Mouse (Mus musculus): ENCODE data around the gene Pard3. TPM values are rescaled to one million over a fixed set of nuclear protein-coding genes. Genes with fewer than 3 reads are reported as not detected.

The Pard3 gene
- 38.1 and 38.3 TPM in 2 replicates for polyA plus RNA-seq (2015; fragmentation: Nextera tagmentation; extraction: Ambion mirVana)

- WGBS: under 1% methylated on average over 97 of the region's 98 CpGs
- peak; percentile 93 for ATAC-seq (ENCODE audit: insufficient number of reproducible peaks, low FRiP score, low TSS enrichment, low read depth)
- peak within 1 kb of the TSS; percentile 67 for H3K4me2 ChIP-seq (replicated peaks)
These were observed at the start of gene Pard3 for GRCm38 (mm10) chr8:127063551-127064360. Gene Pard3, plus strand, starts transcription at chr8:127063893.

GRCm38 (mm10) chr8:127021830-127022229 is 41.9 kb upstream of the Pard3 start:
- no peaks in the 10 kb centered on the region for H3K9me3 ChIP-seq (replicated peaks)
- H3K27ac ChIP-seq (replicated peaks): no peak overlapping the region
- H3K4me1 ChIP-seq: no peaks in the 10 kb centered on the region; the same call in 1 of the 2 replicates
- no peak for ATAC-seq (ENCODE audit: insufficient number of reproducible peaks, low FRiP score, low TSS enrichment, low read depth)
- H3K4me3 ChIP-seq (replicated peaks): no peak overlapping the region
- H3K9ac ChIP-seq: no peak overlapping the region
- no peak overlapping the region for H3K4me2 ChIP-seq (replicated peaks)
- 86% methylated on average over 1 of the region's 1 CpGs for WGBS
- H3K36me3 ChIP-seq: no peaks in the 10 kb centered on the region
- H3K27me3 ChIP-seq: no peaks in the 10 kb centered on the region

More at GRCm38 (mm10) chr8:127063551-127064360, at the start of gene Pard3:
- peak within 1 kb of the TSS; percentile 87 for H3K9ac ChIP-seq
- peak within 1 kb of the TSS; percentile 84 for H3K4me3 ChIP-seq (replicated peaks)
- H3K27me3 ChIP-seq: no peaks in the 10 kb centered on the region
- H3K4me1 ChIP-seq: peaks cover 46% of the 10 kb centered on the region
- no peaks in the 10 kb centered on the region for H3K36me3 ChIP-seq
- no peaks in the 10 kb centered on the region for H3K9me3 ChIP-seq (replicated peaks)
- peak within 1 kb of the TSS; percentile 97 for H3K27ac ChIP-seq (replicated peaks)

- peak; percentile 70 for ATAC-seq (ENCODE audit: insufficient number of reproducible peaks, low FRiP score, low TSS enrichment, low read depth)
- WGBS: 28% methylated on average over 11 of the region's 11 CpGs
These were observed 38.4 kb upstream of the Pard3 start for GRCm38 (mm10) chr8:127025256-127025717.

DNA sequence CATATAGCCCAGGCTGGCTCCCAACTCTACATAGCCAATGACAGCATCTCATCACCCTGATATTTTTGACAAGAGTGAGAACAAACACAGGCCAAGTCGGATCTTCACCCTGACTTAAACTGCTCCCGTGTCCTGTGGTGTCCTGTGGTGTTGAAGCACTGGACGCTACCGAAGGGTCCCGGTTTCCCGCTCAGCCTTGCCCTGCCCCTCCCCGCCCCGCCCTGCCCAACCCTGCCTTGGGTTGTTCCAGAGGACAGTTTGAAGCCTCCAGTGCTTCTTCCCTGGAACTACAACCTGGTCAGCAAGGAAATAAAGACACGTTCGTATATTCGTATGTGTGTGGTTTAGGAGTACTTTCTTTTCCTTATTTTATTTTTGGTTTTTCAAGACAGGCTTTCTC is 37.9 kb upstream of the Pard3 start:
- 45% methylated on average over 11 of the region's 11 CpGs for WGBS
- no peaks in the 10 kb centered on the region; the same call in 1 of the 2 replicates for H3K4me1 ChIP-seq
- no peaks in the 10 kb centered on the region for H3K27me3 ChIP-seq
- no peak overlapping the region for H3K4me3 ChIP-seq (replicated peaks)
- no peaks in the 10 kb centered on the region; the same call in 1 of the 2 replicates for H3K9me3 ChIP-seq (replicated peaks)
- H3K4me2 ChIP-seq (replicated peaks): peak overlapping the region; percentile 25
- H3K36me3 ChIP-seq: no peaks in the 10 kb centered on the region
- H3K9ac ChIP-seq: no peak overlapping the region
- H3K27ac ChIP-seq (replicated peaks): peak overlapping the region; percentile 78
- ATAC-seq (ENCODE audit: insufficient number of reproducible peaks, low FRiP score, low TSS enrichment, low read depth): no peak

More at GRCm38 (mm10) chr8:127025256-127025717, 38.4 kb upstream of the Pard3 start:
- H3K27ac ChIP-seq (replicated peaks): peak overlapping the region; percentile 78
- no peak overlapping the region for H3K4me3 ChIP-seq (replicated peaks)
- no peaks in the 10 kb centered on the region; the same call in 1 of the 2 replicates for H3K9me3 ChIP-seq (replicated peaks)
- no peaks in the 10 kb centered on the region; the same call in 1 of the 2 replicates for H3K4me1 ChIP-seq
- no peaks in the 10 kb centered on the region for H3K27me3 ChIP-seq
- H3K4me2 ChIP-seq (replicated peaks): peak overlapping the region; percentile 25
- no peaks in the 10 kb centered on the region for H3K36me3 ChIP-seq
- no peak overlapping the region for H3K9ac ChIP-seq

GRCm38 (mm10) chr8:127031476-127031875 is 32.2 kb upstream of the Pard3 start:
- Histone ChIP-seq H3K9me3 (replicated peaks) (no peaks in the 10 kb centered on the region; the same call in 1 of the 2 replicates), H3K4me1 (no peaks in the 10 kb centered on the region), H3K36me3 (no peaks in the 10 kb centered on the region), H3K27me3 (no peaks in the 10 kb centered on the region), H3K4me3 (replicated peaks) (no peak overlapping the region), H3K4me2 (replicated peaks) (no peak overlapping the region), H3K27ac (replicated peaks) (no peak overlapping the region), H3K9ac (no peak overlapping the region)
- WGBS: 72% methylated on average over 5 of the region's 5 CpGs
- ATAC-seq (ENCODE audit: insufficient number of reproducible peaks, low FRiP score, low TSS enrichment, low read depth): no peak

GRCm38 (mm10) chr8:127038928-127039327 is 24.8 kb upstream of the Pard3 start:
- no peak for ATAC-seq (ENCODE audit: insufficient number of reproducible peaks, low FRiP score, low TSS enrichment, low read depth)

DNA sequence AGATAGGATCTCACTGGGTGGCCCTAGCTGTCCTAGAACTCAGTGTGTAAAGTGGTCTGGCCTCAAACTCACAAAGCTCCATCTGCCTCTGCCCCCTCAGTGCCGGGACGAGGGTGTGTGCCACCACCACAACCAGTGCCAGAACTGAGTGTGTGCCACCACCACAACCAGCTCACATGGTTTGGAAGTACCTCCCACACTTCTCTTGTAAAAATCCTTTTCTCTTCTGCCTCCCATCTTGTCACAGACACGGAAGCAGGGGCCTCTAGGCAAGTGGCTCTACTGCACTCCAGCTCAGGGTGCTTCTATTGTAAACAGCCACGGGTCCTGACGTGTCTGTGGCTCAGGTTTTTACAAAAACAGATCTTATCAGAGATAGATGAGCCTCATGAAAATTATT is 13.7 kb upstream of the Pard3 start:
- 54% methylated on average over 5 of the region's 5 CpGs for WGBS
- Histone ChIP-seq H3K4me3 (replicated peaks) (no peak overlapping the region), H3K9ac (no peak overlapping the region), H3K4me1 (no peaks in the 10 kb centered on the region), H3K27me3 (no peaks in the 10 kb centered on the region), H3K36me3 (no peaks in the 10 kb centered on the region), H3K9me3 (replicated peaks) (no peaks in the 10 kb centered on the region), H3K4me2 (replicated peaks) (no peak overlapping the region), H3K27ac (replicated peaks) (no peak overlapping the region)
- ATAC-seq (ENCODE audit: insufficient number of reproducible peaks, low FRiP score, low TSS enrichment, low read depth): no peak

More at GRCm38 (mm10) chr8:127038928-127039327, 24.8 kb upstream of the Pard3 start:
- Histone ChIP-seq H3K4me2 (replicated peaks) (no peak overlapping the region), H3K4me1 (0 out of 2 replicates have a peak, but pooled peaks cover 4% of the 10 kb centered on the region), H3K9ac (no peak overlapping the region), H3K27me3 (no peaks in the 10 kb centered on the region), H3K27ac (replicated peaks) (no peak overlapping the region), H3K4me3 (replicated peaks) (no peak overlapping the region), H3K36me3 (no peaks in the 10 kb centered on the region), H3K9me3 (replicated peaks) (no peaks in the 10 kb centered on the region)
- WGBS: 52% methylated on average over 4 of the region's 4 CpGs

DNA sequence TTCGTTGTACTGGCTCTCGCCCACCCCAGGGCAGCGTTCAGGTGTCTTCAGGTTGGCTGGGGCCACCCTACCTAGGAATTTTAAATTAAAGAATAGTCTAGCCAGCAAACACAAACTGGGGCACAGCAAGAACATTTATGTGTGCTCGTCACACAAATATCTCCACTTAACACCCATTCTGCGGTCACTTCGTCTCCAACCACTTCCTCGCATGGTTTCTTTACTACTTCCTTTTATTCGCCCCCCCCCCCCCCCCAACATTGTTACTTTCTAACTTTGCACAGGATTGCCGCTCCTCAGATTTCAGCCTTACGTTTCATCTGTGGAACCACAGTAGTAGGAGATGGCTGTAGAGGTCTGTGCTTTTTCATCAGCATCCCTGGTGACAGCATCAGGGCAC is 11.6 kb upstream of the Pard3 start:
- no peaks in the 10 kb centered on the region for H3K27me3 ChIP-seq
- WGBS: 71% methylated on average over 10 of the region's 10 CpGs
- no peak overlapping the region for H3K4me3 ChIP-seq (replicated peaks)
- H3K4me2 ChIP-seq (replicated peaks): no peak overlapping the region
- H3K9ac ChIP-seq: no peak overlapping the region
- no peaks in the 10 kb centered on the region for H3K4me1 ChIP-seq
- no peaks in the 10 kb centered on the region for H3K9me3 ChIP-seq (replicated peaks)
- H3K36me3 ChIP-seq: no peaks in the 10 kb centered on the region
- no peak for ATAC-seq (ENCODE audit: insufficient number of reproducible peaks, low FRiP score, low TSS enrichment, low read depth)
- H3K27ac ChIP-seq (replicated peaks): no peak overlapping the region

DNA sequence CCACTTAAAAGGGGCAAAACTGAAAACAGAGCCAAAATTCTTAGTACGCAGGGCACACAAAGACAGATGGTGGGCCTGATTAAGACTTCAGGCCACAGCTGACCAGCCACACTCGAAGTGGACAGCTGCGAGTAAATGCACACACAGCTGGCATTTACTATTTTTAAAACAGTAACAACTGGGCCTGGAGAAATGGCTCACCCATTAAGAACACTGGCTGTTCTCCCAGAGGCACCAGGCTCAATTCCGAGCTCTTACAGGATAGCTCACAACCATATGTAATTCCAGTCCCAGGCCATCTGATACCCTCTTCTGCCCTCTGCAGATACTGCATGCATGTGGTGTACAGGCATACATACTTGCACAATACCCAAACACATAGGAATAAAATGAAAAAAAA is 8.6 kb upstream of the Pard3 start:
- H3K9ac ChIP-seq: no peak overlapping the region

DNA sequence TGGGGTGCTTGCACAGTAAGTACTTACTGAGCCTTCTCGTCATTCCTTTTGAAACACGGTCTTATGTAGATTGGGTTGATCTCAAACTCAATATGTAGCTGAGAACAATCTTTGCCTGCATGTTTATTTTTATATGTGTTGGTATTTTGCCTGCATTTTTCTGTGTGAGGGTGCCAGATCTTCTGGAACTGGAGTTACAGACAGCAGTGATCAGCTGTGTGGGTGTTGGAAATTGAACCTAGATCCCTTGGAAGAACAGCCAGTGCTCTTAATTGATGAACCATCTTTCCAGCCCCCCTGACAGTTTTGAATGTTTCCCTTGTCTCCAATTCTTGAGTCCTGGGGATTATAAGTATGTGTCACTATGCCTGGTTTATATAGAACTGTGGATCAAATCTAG is 4.9 kb upstream of the Pard3 start:
- Histone ChIP-seq H3K27ac (replicated peaks) (no peak overlapping the region), H3K4me2 (replicated peaks) (no peak overlapping the region), H3K36me3 (no peaks in the 10 kb centered on the region), H3K9ac (no peak overlapping the region), H3K4me1 (peaks cover 9% of the 10 kb centered on the region), H3K4me3 (replicated peaks) (no peak overlapping the region), H3K9me3 (replicated peaks) (no peaks in the 10 kb centered on the region), H3K27me3 (no peaks in the 10 kb centered on the region)
- ATAC-seq (ENCODE audit: insufficient number of reproducible peaks, low FRiP score, low TSS enrichment, low read depth): no peak
- WGBS: 86% methylated on average over 2 of the region's 2 CpGs

More for the DNA sequence above, 8.6 kb upstream of the Pard3 start:
- 51% methylated on average over 4 of the region's 4 CpGs for WGBS
- ATAC-seq (ENCODE audit: insufficient number of reproducible peaks, low FRiP score, low TSS enrichment, low read depth): no peak
- H3K4me1 ChIP-seq: no peaks in the 10 kb centered on the region
- no peaks in the 10 kb centered on the region for H3K27me3 ChIP-seq
- no peaks in the 10 kb centered on the region for H3K36me3 ChIP-seq
- no peak overlapping the region for H3K4me3 ChIP-seq (replicated peaks)
- no peak overlapping the region for H3K27ac ChIP-seq (replicated peaks)
- H3K9me3 ChIP-seq (replicated peaks): no peaks in the 10 kb centered on the region
- no peak overlapping the region for H3K4me2 ChIP-seq (replicated peaks)

DNA sequence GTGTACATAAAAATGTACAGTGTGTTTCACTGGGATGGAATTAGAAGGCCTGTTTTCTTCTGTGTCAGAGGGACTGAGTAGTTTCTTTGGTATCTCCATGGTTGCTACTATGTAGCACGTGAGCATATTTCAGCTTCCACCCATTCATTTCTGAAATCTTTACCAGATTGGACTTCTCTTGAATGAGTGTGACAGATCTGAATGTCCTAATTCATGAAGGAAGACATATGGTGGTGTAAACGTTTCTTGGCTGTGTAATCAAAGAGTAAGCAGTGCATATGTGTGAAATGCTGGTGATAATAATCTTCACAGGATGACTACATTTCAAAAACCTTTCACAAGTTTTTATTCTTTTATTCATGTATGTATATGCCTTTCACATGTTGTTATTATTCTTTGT is 3.9 kb upstream of the Pard3 start:
- no peaks in the 10 kb centered on the region for H3K27me3 ChIP-seq
- no peak overlapping the region for H3K27ac ChIP-seq (replicated peaks)
- H3K4me3 ChIP-seq (replicated peaks): no peak overlapping the region
- H3K4me2 ChIP-seq (replicated peaks): no peak overlapping the region
- no peak for ATAC-seq (ENCODE audit: insufficient number of reproducible peaks, low FRiP score, low TSS enrichment, low read depth)
- peaks cover 9% of the 10 kb centered on the region for H3K4me1 ChIP-seq
- no peaks in the 10 kb centered on the region for H3K9me3 ChIP-seq (replicated peaks)
- H3K9ac ChIP-seq: no peak overlapping the region
- WGBS: 52% methylated on average over 2 of the region's 2 CpGs
- no peaks in the 10 kb centered on the region for H3K36me3 ChIP-seq

All from embryonic facial prominence, embryonic 15.5 days (tissue).